Mouse (Mus musculus) layer of hippocampus, adult 11-12 months (tissue): ENCODE results near the gene Gc.

Experiments used
- DNase-seq: peaks from one replicate; pipeline ENCODE4 v3.0.0; 2022; ENCODE audit warnings: low spot score

The Gc gene

GRCm38 (mm10) chr5:89457554-89458062 is at the start of gene Gc:
Gc (minus strand) TSS chr5:89457898.
- DNase-seq: no peak

GRCm38 (mm10) chr5:89500182-89500581 is 42.5 kb upstream of the Gc start:
- DNase-seq: no peak

- DNase-seq: no peak
These were observed 34.9 kb upstream of the Gc start for GRCm38 (mm10) chr5:89492560-89492959.

GRCm38 (mm10) chr5:89470483-89470882 is 12.8 kb upstream of the Gc start:
- DNase-seq: no peak

- DNase-seq: no peak
These were observed 10.2 kb upstream of the Gc start for GRCm38 (mm10) chr5:89467886-89468285.

GRCm38 (mm10) chr5:89467045-89467444 is 9.3 kb upstream of the Gc start:
- DNase-seq: no peak

- DNase-seq: no peak
These were observed 8.6 kb upstream of the Gc start for GRCm38 (mm10) chr5:89466275-89466674.

- no peak for DNase-seq
These were observed 4.1 kb upstream of the Gc start for GRCm38 (mm10) chr5:89461817-89462216.

GRCm38 (mm10) chr5:89459591-89459990 is 1.9 kb upstream of the Gc start:
- DNase-seq: no peak

GRCm38 (mm10) chr5:89458987-89459386 is 1.3 kb upstream of the Gc start:
- no peak for DNase-seq

GRCm38 (mm10) chr5:89455526-89455925 is 2.2 kb downstream of the Gc start:
- peak; percentile 9 for DNase-seq

- no peak for DNase-seq
These were observed 6.9 kb downstream of the Gc start for GRCm38 (mm10) chr5:89450798-89451197.

- DNase-seq: no peak
These were observed 8.4 kb downstream of the Gc start for GRCm38 (mm10) chr5:89449325-89449724.

GRCm38 (mm10) chr5:89447978-89448377 is 9.7 kb downstream of the Gc start:
- no peak for DNase-seq

GRCm38 (mm10) chr5:89444360-89444759 is 13.3 kb downstream of the Gc start:
- no peak for DNase-seq

GRCm38 (mm10) chr5:89411536-89411935 is 46.2 kb downstream of the Gc start:
- DNase-seq: no peak

GRCm38 (mm10) chr5:89407376-89408082 is 50.2 kb downstream of the Gc start:
- DNase-seq: no peak

GRCm38 (mm10) chr5:89405132-89405531 is 52.6 kb downstream of the Gc start:
- DNase-seq: no peak

GRCm38 (mm10) chr5:89390405-89390804 is 67.3 kb downstream of the Gc start:
- no peak for DNase-seq

GRCm38 (mm10) chr5:89384204-89384603 is 73.5 kb downstream of the Gc start:
- DNase-seq: peak; percentile 9

- DNase-seq: no peak
These were observed 76.4 kb downstream of the Gc start for GRCm38 (mm10) chr5:89381340-89381739.

- DNase-seq: no peak
These were observed 87.6 kb downstream of the Gc start for GRCm38 (mm10) chr5:89370140-89370539.

- no peak for DNase-seq
These were observed 89.5 kb downstream of the Gc start for GRCm38 (mm10) chr5:89368045-89368743.
